Mouse (Mus musculus) testis, adult 2 months (tissue): Measurements from ENCODE around the gene Pear1.

Experiments
- CTCF ChIP-seq: fragments of 200-500 bp; IDR thresholded peaks from 2 replicates; pipeline ENCODE4 v1.5.1; 2012; ENCODE audit warnings: low read depth, mild to moderate bottlenecking, inconsistent platforms, low read length, moderate library complexity; ENCODE audit not compliant: control insufficient read depth, insufficient read depth, insufficient replicate concordance
- POLR2A ChIP-seq: fragments of 200-500 bp; IDR thresholded peaks from 2 replicates; pipeline ENCODE4 v1.6.1; 2012; ENCODE audit warnings: low read depth, mild to moderate bottlenecking, inconsistent platforms, low read length, moderate library complexity; ENCODE audit not compliant: control insufficient read depth

- TF ChIP-seq CTCF, result no peak
- TF ChIP-seq POLR2A, result no peak
Measured at GRCm38 (mm10) chr3:87847680-87848079, 23.6 kb upstream of the Pear1 start.
